Mouse (Mus musculus) heart, embryonic 10.5 days (tissue): ENCODE results near the gene Ephb1. TPM values are rescaled to one million over a fixed set of nuclear protein-coding genes. Genes with fewer than 3 reads are reported as not detected.
A peak's percentile ranks its signal among the peaks of the same experiment; 100 is the strongest.

Source experiments
- DNase-seq: peaks from one replicate; pipeline ENCODE4 v3.0.0-alpha.2; 2017; ENCODE audit warnings: low spot score
- H3K27ac ChIP-seq: fragments of 300-500 bp; sonication (generic); 2 replicates; pipeline ENCODE4 v1.5.1; 2016; ENCODE audit warnings: mild to moderate bottlenecking
- H3K27me3 ChIP-seq: fragments of 300-500 bp; sonication (generic); 2 replicates; pipeline ENCODE4 v1.6.1; 2016; ENCODE audit warnings: mild to moderate bottlenecking; ENCODE audit not compliant: poor library complexity, insufficient read depth, severe bottlenecking
- H3K36me3 ChIP-seq: fragments of 300-500 bp; sonication (generic); 2 replicates; pipeline ENCODE4 v1.6.1; 2016; ENCODE audit warnings: mild to moderate bottlenecking, moderate library complexity
- H3K4me1 ChIP-seq: fragments of 300-500 bp; sonication (generic); 2 replicates; pipeline ENCODE4 v1.6.1; 2016; ENCODE audit warnings: mild to moderate bottlenecking
- H3K4me3 ChIP-seq: fragments of 300-500 bp; sonication (generic); 2 replicates; pipeline ENCODE4 v1.5.1; 2016; ENCODE audit warnings: mild to moderate bottlenecking, moderate library complexity
- H3K9me3 ChIP-seq: fragments of 300-500 bp; sonication (generic); 2 replicates; pipeline ENCODE4 v1.6.1; 2016; ENCODE audit warnings: mild to moderate bottlenecking, moderate library complexity
- WGBS: fragments of 180-500 bp; shearing (Covaris S2); methylation state at CpG from one replicate; pipeline ENCODE4 v1.1.7; 2016; 5-methylcytosine and 5-hydroxymethylcytosine counted together
- polyA plus RNA-seq: library from polyadenylated mRNA; unstranded; fragments of >200 nt; fragmentation: Nextera tagmentation; extraction: Ambion mirVana; gene quantifications from 2 replicates; pipeline ENCODE4 v1.2.1, GENCODE M21; 2016

Gene Ephb1
- polyA plus RNA-seq, 1 experiment from 2014 or later, result 1.3 TPM

- H3K4me3 ChIP-seq, result no peak overlapping the region
- H3K9me3 ChIP-seq, result no peaks in the 10 kb centered on the region
- H3K27me3 ChIP-seq, result peaks cover 11% of the 10 kb centered on the region; the same call in 1 of the 2 replicates
- H3K4me1 ChIP-seq, result 0 out of 2 replicates have a peak, but pooled peaks cover 3% of the 10 kb centered on the region
- H3K36me3 ChIP-seq, result no peaks in the 10 kb centered on the region
- no peak overlapping the region for H3K27ac ChIP-seq
- 87% methylated on average over 6 of the region's 6 CpGs for WGBS
- DNase-seq, result no peak
Observed at GRCm38 (mm10) chr9:102196856-102197255, 157.6 kb downstream of the Ephb1 start.

GRCm38 (mm10) chr9:102194063-102194462 is 160.4 kb downstream of the Ephb1 start:
- Histone ChIP-seq H3K4me3 (no peak overlapping the region), H3K36me3 (no peaks in the 10 kb centered on the region), H3K27me3 (peaks cover 36% of the 10 kb centered on the region; the same call in 1 of the 2 replicates), H3K4me1 (0 out of 2 replicates have a peak, but pooled peaks cover 3% of the 10 kb centered on the region), H3K27ac (no peak overlapping the region), H3K9me3 (no peaks in the 10 kb centered on the region)
- no peak for DNase-seq
- 87% methylated on average over 4 of the region's 4 CpGs for WGBS

GRCm38 (mm10) chr9:102192724-102193685 is 161.5 kb downstream of the Ephb1 start:
- no peak for DNase-seq
- no peak overlapping the region for H3K27ac ChIP-seq

GRCm38 (mm10) chr9:102190058-102190457 is 164.4 kb downstream of the Ephb1 start:
- Histone ChIP-seq H3K4me1 (0 out of 2 replicates have a peak, but pooled peaks cover 3% of the 10 kb centered on the region), H3K27me3 (peaks cover 37% of the 10 kb centered on the region; the same call in 1 of the 2 replicates), H3K27ac (no peak overlapping the region), H3K4me3 (no peak overlapping the region), H3K9me3 (no peaks in the 10 kb centered on the region), H3K36me3 (no peaks in the 10 kb centered on the region)
- 61% methylated on average over 9 of the region's 9 CpGs for WGBS
- DNase-seq, result no peak

More at GRCm38 (mm10) chr9:102192724-102193685, 161.5 kb downstream of the Ephb1 start:
- Histone ChIP-seq H3K4me3 (no peak overlapping the region), H3K27me3 (peaks cover 36% of the 10 kb centered on the region; the same call in 1 of the 2 replicates), H3K36me3 (no peaks in the 10 kb centered on the region), H3K4me1 (0 out of 2 replicates have a peak, but pooled peaks cover 3% of the 10 kb centered on the region), H3K9me3 (no peaks in the 10 kb centered on the region)
- WGBS, result 70% methylated on average over 13 of the region's 13 CpGs

DNA sequence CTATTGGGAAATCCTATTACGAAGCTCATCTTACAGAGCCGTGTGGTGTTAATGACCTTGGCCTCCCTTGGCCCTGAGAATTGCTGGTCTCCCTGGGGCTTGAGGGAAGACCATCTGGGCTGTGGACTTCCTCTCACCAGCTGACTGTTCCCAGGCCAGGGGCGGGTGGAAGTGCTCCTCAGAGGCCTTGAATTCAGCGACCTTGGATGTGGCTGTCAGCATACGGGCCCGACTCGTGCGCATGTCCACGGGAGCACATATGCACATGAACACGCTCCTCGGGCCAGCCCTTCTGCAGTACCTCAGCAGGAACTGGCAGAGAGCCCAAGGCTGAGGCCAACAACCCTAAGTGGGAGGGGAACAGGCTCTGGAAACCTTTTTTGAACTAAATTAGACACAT is 165.1 kb downstream of the Ephb1 start:
- no peak for DNase-seq
- Histone ChIP-seq H3K27ac (no peak overlapping the region), H3K9me3 (no peaks in the 10 kb centered on the region), H3K4me1 (0 out of 2 replicates have a peak, but pooled peaks cover 3% of the 10 kb centered on the region), H3K36me3 (no peaks in the 10 kb centered on the region), H3K4me3 (no peak overlapping the region), H3K27me3 (peaks cover 32% of the 10 kb centered on the region; the same call in 1 of the 2 replicates)
- WGBS, result 62% methylated on average over 11 of the region's 11 CpGs

DNA sequence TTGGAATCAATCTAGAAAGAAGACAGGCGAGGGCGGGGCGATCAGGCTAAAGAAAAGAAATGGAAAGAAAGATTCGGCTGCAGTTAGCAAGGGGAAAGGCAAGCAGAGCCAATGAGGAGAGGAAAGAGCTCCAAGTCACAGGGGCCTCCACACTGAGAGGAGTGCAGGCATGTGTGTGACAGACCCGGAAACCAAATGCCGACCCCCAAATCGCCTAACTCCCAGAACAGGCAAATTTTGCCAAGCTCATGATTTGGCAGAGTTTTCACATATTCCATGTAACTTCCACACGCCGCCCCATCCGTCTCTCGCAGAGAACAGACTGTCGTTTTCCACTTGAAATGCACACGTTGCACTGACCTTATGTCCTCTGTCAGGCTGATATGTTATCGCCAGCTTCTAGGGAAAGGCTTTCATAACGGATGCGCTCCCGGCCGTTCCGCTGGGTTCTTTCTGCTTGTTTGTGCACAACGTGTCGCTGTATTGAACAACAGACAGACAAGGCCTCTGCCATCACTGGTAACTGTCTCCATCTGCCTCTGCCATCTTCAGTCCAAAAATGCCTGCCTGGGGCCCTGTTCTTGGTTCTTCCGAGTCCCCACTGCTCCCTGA is 170.7 kb downstream of the Ephb1 start:
- DNase-seq, result no peak
- Histone ChIP-seq H3K9me3 (no peaks in the 10 kb centered on the region), H3K4me1 (peaks cover 19% of the 10 kb centered on the region), H3K36me3 (no peaks in the 10 kb centered on the region), H3K27me3 (peaks cover 14% of the 10 kb centered on the region; the same call in 1 of the 2 replicates), H3K4me3 (peak overlapping the region; percentile 15; the same call in 1 of the 2 replicates), H3K27ac (peak overlapping the region; percentile 29; the same call in 1 of the 2 replicates)
- 54% methylated on average over 22 of the region's 22 CpGs for WGBS

- H3K9me3 ChIP-seq, result no peaks in the 10 kb centered on the region
Observed at GRCm38 (mm10) chr9:102181810-102182490, 172.5 kb downstream of the Ephb1 start.

DNA sequence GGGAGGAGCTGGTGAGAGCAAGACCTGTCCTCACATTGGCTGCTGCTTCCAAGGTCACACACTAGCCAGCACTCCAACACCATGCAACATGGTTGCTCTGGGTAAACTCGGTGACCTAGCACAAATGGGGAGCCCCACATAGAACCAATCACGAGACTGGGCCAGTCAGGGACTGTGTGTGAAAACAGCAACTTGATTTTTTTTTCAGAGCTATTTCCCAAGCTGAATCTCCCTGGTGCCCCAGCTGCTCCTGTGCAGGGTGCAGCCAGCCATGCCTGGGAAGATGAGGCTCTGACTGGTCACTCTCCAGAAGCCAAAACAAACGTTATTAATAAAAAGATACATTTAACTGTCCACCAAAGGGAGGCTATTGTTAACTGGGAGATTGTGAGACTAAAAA is 173.2 kb downstream of the Ephb1 start:
- Histone ChIP-seq H3K27ac (no peak overlapping the region), H3K36me3 (no peaks in the 10 kb centered on the region), H3K9me3 (no peaks in the 10 kb centered on the region), H3K4me3 (no peak overlapping the region), H3K4me1 (peaks cover 24% of the 10 kb centered on the region), H3K27me3 (peaks cover 15% of the 10 kb centered on the region; the same call in 1 of the 2 replicates)
- 54% methylated on average over 3 of the region's 3 CpGs for WGBS
- no peak for DNase-seq

More at GRCm38 (mm10) chr9:102181810-102182490, 172.5 kb downstream of the Ephb1 start:
- Histone ChIP-seq H3K27ac (no peak overlapping the region), H3K4me3 (no peak overlapping the region), H3K27me3 (peaks cover 15% of the 10 kb centered on the region; the same call in 1 of the 2 replicates), H3K36me3 (no peaks in the 10 kb centered on the region), H3K4me1 (peaks cover 24% of the 10 kb centered on the region)
- WGBS, result 82% methylated on average over 10 of the region's 10 CpGs
- DNase-seq, result no peak

DNA sequence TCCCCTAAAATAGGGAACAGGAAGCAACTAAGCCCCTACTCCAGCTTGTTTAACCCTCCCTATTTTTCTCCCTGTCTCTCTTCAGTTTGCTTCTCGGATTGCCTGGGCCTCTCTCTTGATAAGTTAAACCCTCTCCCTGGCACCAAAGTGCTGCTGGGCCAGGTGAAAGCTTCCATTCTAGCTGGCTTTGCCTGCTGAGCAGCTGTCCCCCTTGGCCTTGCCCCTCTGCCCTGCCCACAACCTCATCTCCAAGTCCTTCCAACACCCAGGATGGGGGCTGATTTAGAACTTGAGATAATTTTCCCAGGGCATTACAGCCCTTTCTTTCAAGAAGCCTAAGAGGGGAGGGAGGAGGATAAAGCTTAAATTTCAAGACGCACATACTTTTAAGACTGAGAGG is 174.0 kb downstream of the Ephb1 start:
- Histone ChIP-seq H3K36me3 (no peaks in the 10 kb centered on the region), H3K4me3 (no peak overlapping the region), H3K4me1 (peaks cover 24% of the 10 kb centered on the region), H3K27ac (no peak overlapping the region), H3K9me3 (no peaks in the 10 kb centered on the region), H3K27me3 (peaks cover 11% of the 10 kb centered on the region; the same call in 1 of the 2 replicates)
- DNase-seq, result no peak
- WGBS, result 58% methylated on average over 2 of the region's 2 CpGs

- Histone ChIP-seq H3K27ac (no peak overlapping the region), H3K9me3 (no peaks in the 10 kb centered on the region), H3K27me3 (peaks cover 11% of the 10 kb centered on the region; the same call in 1 of the 2 replicates), H3K4me1 (peaks cover 24% of the 10 kb centered on the region), H3K36me3 (no peaks in the 10 kb centered on the region), H3K4me3 (no peak overlapping the region)
- 76% methylated on average over 2 of the region's 2 CpGs for WGBS
- DNase-seq, result no peak
Observed at GRCm38 (mm10) chr9:102180070-102180469, 174.4 kb downstream of the Ephb1 start.

- WGBS, result 77% methylated on average over 7 of the region's 7 CpGs
- no peaks in the 10 kb centered on the region for H3K36me3 ChIP-seq
- H3K27me3 ChIP-seq, result 0 out of 2 replicates have a peak, but pooled peaks cover 5% of the 10 kb centered on the region
- no peak overlapping the region for H3K4me3 ChIP-seq
- no peak overlapping the region for H3K27ac ChIP-seq
- no peak for DNase-seq
- no peaks in the 10 kb centered on the region for H3K4me1 ChIP-seq
- H3K9me3 ChIP-seq, result no peaks in the 10 kb centered on the region
Observed at GRCm38 (mm10) chr9:102169706-102170105, 184.8 kb downstream of the Ephb1 start.

DNA sequence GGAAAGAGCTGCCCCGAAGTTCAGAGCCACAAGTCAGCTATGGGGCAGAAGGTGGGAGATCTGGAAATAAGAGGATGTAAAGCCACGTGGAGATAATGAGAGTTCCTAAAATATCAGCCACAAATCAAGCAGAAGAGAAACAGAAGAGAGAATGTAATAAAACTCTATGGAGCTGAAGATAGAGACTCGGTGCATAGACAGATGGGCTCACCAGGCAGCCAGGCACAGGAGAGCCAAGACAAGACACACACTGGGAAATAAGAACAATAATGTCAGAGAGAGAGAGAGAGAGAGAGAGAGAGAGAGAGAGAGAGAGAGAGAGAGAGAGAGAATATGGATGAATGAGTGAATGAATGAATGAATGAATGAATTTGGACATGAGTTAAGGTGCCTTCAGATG is 198.6 kb downstream of the Ephb1 start:
- H3K27me3 ChIP-seq, result peaks cover 8% of the 10 kb centered on the region
- DNase-seq, result no peak
- no peaks in the 10 kb centered on the region for H3K36me3 ChIP-seq
- no peaks in the 10 kb centered on the region for H3K4me1 ChIP-seq
- WGBS, result 82% methylated on average over 3 of the region's 3 CpGs
- H3K9me3 ChIP-seq, result no peaks in the 10 kb centered on the region
- no peak overlapping the region for H3K4me3 ChIP-seq
- no peak overlapping the region for H3K27ac ChIP-seq
